Mouse (Mus musculus) intestine, embryonic 14.5 days (tissue): ENCODE measurements around the gene Fbxl17. TPM values are rescaled to one million over a fixed set of nuclear protein-coding genes. Genes with fewer than 3 reads are reported as not detected.

Experiments used
- ATAC-seq: fragments of 200-750 bp; cut with Nextera tagmentation; replicated peaks from 2 replicates; pipeline ENCODE4 v1.8.0; 2017; ENCODE audit warnings: low read depth, moderate number of reproducible peaks, moderate TSS enrichment, moderate library complexity; ENCODE audit not compliant: low FRiP score, low TSS enrichment
- DNase-seq: peaks from one replicate; pipeline ENCODE4 v3.0.0-alpha.2; 2018; ENCODE audit warnings: low spot score
- H3K27ac ChIP-seq: fragments of 300-500 bp; sonication (generic); 2 replicates; pipeline ENCODE4 v1.5.1; 2014; ENCODE audit warnings: low read depth, mild to moderate bottlenecking, control low read depth
- H3K27me3 ChIP-seq: fragments of 300-500 bp; sonication (generic); replicated peaks from 2 replicates; pipeline ENCODE4 v1.6.1; 2014; ENCODE audit warnings: low read length, control low read depth; ENCODE audit not compliant: control insufficient read depth, insufficient read depth
- H3K36me3 ChIP-seq: fragments of 300-500 bp; sonication (generic); 2 replicates; pipeline ENCODE4 v1.6.1; 2014; ENCODE audit warnings: low read length, control low read depth; ENCODE audit not compliant: control insufficient read depth, insufficient read depth
- H3K4me1 ChIP-seq: fragments of 300-500 bp; sonication (generic); replicated peaks from 2 replicates; pipeline ENCODE4 v1.6.1; 2014; ENCODE audit warnings: low read length, control low read depth, mixed read lengths; ENCODE audit not compliant: control insufficient read depth, insufficient read depth
- H3K4me2 ChIP-seq: fragments of 300-500 bp; sonication (generic); 2 replicates; pipeline ENCODE4 v1.6.1; 2014; ENCODE audit warnings: low read length
- H3K4me3 ChIP-seq: fragments of 300-500 bp; sonication (generic); 2 replicates; pipeline ENCODE4 v1.5.1; 2014; ENCODE audit warnings: low read depth, low read length, control low read depth, mixed read lengths
- H3K9ac ChIP-seq: fragments of 300-500 bp; sonication (generic); 2 replicates; pipeline ENCODE4 v1.6.1; 2014; ENCODE audit warnings: mild to moderate bottlenecking, low read length
- H3K9me3 ChIP-seq: fragments of 300-500 bp; sonication (generic); 2 replicates; pipeline ENCODE4 v1.6.1; 2016; ENCODE audit warnings: low read length, control low read depth; ENCODE audit not compliant: control insufficient read depth
- WGBS: fragments of 180-500 bp; shearing (Covaris S2); extraction: QIAGEN DNeasy Blood & Tissue Kit; methylation state at CpG from one replicate; pipeline ENCODE4 v1.1.7; 2014; 5-methylcytosine and 5-hydroxymethylcytosine counted together
- polyA plus RNA-seq: library from polyadenylated mRNA; unstranded; fragments of >200 nt; fragmentation: Nextera tagmentation; extraction: Ambion mirVana; gene quantifications from 2 replicates; pipeline ENCODE4 v1.2.1, GENCODE M21; 2014

Fbxl17 gene
- polyA plus RNA-seq, 1 experiment from 2014 or later = 7.5 TPM

- Histone ChIP-seq H3K27ac (no peak overlapping the region), H3K9me3 (no peaks in the 10 kb centered on the region), H3K4me2 (no peak overlapping the region), H3K9ac (no peak overlapping the region), H3K36me3 (no peaks in the 10 kb centered on the region), H3K27me3 (no peaks in the 10 kb centered on the region), H3K4me1 (no peaks in the 10 kb centered on the region), H3K4me3 (no peak overlapping the region)
- no peak for ATAC-seq
- no peak for DNase-seq
- WGBS = 77% methylated on average over 2 of the region's 2 CpGs
These were observed 78.0 kb downstream of the Fbxl17 start for GRCm38 (mm10) chr17:63421864-63422263.

DNA sequence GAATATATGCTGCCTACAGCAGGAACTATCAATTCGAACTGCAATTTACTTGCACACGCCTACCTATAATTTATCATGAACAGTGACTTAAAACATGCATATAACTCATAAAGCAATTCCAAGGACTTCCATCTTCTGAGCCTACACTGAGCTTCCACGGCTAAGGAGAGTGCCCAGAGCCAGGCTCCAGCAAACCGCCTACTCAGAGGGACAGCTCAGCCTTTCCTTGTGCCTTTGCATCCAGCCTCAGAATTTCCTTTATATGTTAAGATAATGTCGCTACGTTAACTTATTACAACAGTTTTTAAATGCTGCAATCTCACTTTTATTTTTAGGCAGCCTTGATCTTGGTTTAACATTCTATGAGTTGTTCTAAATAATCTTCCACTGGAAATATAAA is 80.3 kb downstream of the Fbxl17 start:
- WGBS = 85% methylated on average over 6 of the region's 6 CpGs
- ATAC-seq = no peak
- H3K4me1 ChIP-seq = no peaks in the 10 kb centered on the region

DNA sequence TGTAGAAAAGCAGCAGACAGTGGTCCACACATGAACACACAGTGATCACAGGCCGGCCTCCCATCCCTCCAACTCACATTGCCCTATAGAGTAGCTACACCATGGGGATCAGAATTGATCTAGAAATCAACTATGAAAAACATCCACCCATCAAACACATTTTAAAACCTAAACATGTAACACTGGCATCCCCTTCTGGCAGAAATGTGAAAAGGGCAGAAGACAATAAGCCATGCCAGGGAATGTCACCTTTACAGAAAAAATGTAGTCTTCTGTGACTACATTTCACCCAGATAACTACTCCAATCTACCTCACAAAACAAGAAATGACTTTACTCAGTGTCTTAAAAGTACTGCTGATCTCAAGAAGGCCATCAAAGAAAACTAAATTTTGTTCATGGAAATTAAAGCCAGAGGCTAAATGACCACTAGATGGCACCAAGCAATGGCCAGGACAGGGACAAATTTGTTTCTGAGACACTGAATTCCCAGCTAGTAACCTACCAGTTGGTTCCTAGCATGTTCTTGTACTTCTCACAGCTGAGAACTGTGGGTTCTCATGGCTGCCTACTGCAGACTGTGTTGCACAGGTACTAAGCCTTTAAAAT is 85.7 kb downstream of the Fbxl17 start:
- ATAC-seq = no peak

More for the DNA sequence above, 80.3 kb downstream of the Fbxl17 start:
- no peak for DNase-seq
- H3K4me2 ChIP-seq = no peak overlapping the region
- H3K36me3 ChIP-seq = no peaks in the 10 kb centered on the region
- H3K27ac ChIP-seq = no peak overlapping the region
- H3K4me3 ChIP-seq = no peak overlapping the region
- H3K9ac ChIP-seq = no peak overlapping the region
- no peaks in the 10 kb centered on the region for H3K9me3 ChIP-seq
- H3K27me3 ChIP-seq = no peaks in the 10 kb centered on the region

DNA sequence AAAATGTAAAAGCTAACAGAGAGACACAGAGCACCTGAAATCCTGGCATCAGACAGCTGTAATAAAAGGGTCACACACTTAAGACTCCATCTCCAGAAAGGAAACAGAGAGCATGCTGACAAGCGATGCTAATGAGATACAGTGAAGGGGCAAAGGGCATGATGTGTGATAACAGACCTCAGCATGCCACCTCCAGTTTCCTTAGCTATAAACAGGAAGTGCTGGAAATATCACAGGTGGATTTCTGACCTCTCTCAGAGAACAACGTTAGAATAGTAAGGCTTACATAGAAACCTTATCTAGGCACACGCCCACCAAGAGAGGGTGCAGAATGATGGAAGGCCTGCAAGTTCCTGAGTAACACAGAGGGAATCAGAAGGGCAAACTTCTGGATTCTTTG is 88.3 kb downstream of the Fbxl17 start:
- Histone ChIP-seq H3K36me3 (no peaks in the 10 kb centered on the region), H3K4me3 (no peak overlapping the region), H3K9ac (no peak overlapping the region), H3K9me3 (no peaks in the 10 kb centered on the region), H3K4me2 (no peak overlapping the region), H3K4me1 (no peaks in the 10 kb centered on the region; the same call in 1 of the 2 replicates), H3K27me3 (no peaks in the 10 kb centered on the region), H3K27ac (no peak overlapping the region)
- DNase-seq (no peak), ATAC-seq (no peak)
- WGBS = 47% methylated on average over 3 of the region's 3 CpGs

More for the DNA sequence above, 85.7 kb downstream of the Fbxl17 start:
- no peak for DNase-seq
- Histone ChIP-seq H3K4me3 (no peak overlapping the region), H3K27ac (no peak overlapping the region), H3K9ac (no peak overlapping the region), H3K4me2 (no peak overlapping the region), H3K27me3 (no peaks in the 10 kb centered on the region), H3K4me1 (no peaks in the 10 kb centered on the region), H3K9me3 (no peaks in the 10 kb centered on the region), H3K36me3 (no peaks in the 10 kb centered on the region)
- 94% methylated on average over 1 of the region's 1 CpGs for WGBS

GRCm38 (mm10) chr17:63410101-63410500 is 89.7 kb downstream of the Fbxl17 start:
- H3K36me3 ChIP-seq = no peaks in the 10 kb centered on the region
- no peak for DNase-seq
- no peaks in the 10 kb centered on the region for H3K27me3 ChIP-seq
- WGBS = 74% methylated on average over 2 of the region's 2 CpGs
- H3K4me3 ChIP-seq = no peak overlapping the region
- H3K27ac ChIP-seq = no peak overlapping the region; the same call in 1 of the 2 replicates
- H3K9ac ChIP-seq = no peak overlapping the region
- H3K4me1 ChIP-seq = no peaks in the 10 kb centered on the region; the same call in 1 of the 2 replicates
- no peak overlapping the region for H3K4me2 ChIP-seq
- ATAC-seq = no peak
- H3K9me3 ChIP-seq = no peaks in the 10 kb centered on the region

- WGBS = 43% methylated on average over 4 of the region's 4 CpGs
- DNase-seq = no peak
- no peak overlapping the region for H3K4me3 ChIP-seq
- H3K9me3 ChIP-seq = no peaks in the 10 kb centered on the region
- no peak overlapping the region for H3K27ac ChIP-seq
- no peaks in the 10 kb centered on the region for H3K36me3 ChIP-seq
- H3K4me2 ChIP-seq = no peak overlapping the region
- peaks cover 13% of the 10 kb centered on the region; the same call in 1 of the 2 replicates for H3K4me1 ChIP-seq
- H3K9ac ChIP-seq = no peak overlapping the region
- H3K27me3 ChIP-seq = no peaks in the 10 kb centered on the region
- no peak for ATAC-seq
These were observed 93.9 kb downstream of the Fbxl17 start for GRCm38 (mm10) chr17:63405955-63406354.

- Histone ChIP-seq H3K4me3 (no peak overlapping the region), H3K4me1 (peaks cover 13% of the 10 kb centered on the region; the same call in 1 of the 2 replicates), H3K9me3 (no peaks in the 10 kb centered on the region), H3K4me2 (no peak overlapping the region), H3K27me3 (no peaks in the 10 kb centered on the region), H3K36me3 (no peaks in the 10 kb centered on the region), H3K27ac (no peak overlapping the region), H3K9ac (no peak overlapping the region)
- 76% methylated on average over 4 of the region's 4 CpGs for WGBS
- DNase-seq (no peak), ATAC-seq (no peak)
These were observed 94.3 kb downstream of the Fbxl17 start for GRCm38 (mm10) chr17:63405471-63405870.

DNA sequence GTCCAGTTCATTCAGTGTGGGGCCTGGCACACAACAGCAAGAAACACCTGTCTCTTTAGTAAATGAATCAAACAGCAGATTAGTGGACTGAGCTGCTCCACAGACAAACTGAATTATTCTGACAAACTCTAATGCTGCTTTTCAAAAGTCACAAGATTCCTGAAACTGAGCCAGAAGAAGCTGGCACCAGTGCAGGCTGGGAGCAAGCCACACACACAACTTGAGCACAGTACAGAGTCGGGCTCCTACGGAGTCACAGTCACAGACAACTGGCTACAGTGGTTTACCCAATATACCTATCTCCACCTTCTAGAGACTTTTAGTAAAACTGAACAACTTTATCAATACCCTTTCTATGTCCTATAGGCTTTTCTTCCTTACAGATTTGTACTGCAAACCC is 94.8 kb downstream of the Fbxl17 start:
- no peak for ATAC-seq
- 81% methylated on average over 2 of the region's 2 CpGs for WGBS
- Histone ChIP-seq H3K9me3 (no peaks in the 10 kb centered on the region), H3K27me3 (no peaks in the 10 kb centered on the region), H3K4me1 (peaks cover 13% of the 10 kb centered on the region; the same call in 1 of the 2 replicates), H3K27ac (no peak overlapping the region), H3K36me3 (no peaks in the 10 kb centered on the region), H3K9ac (no peak overlapping the region), H3K4me3 (no peak overlapping the region), H3K4me2 (no peak overlapping the region)
- DNase-seq = no peak

DNA sequence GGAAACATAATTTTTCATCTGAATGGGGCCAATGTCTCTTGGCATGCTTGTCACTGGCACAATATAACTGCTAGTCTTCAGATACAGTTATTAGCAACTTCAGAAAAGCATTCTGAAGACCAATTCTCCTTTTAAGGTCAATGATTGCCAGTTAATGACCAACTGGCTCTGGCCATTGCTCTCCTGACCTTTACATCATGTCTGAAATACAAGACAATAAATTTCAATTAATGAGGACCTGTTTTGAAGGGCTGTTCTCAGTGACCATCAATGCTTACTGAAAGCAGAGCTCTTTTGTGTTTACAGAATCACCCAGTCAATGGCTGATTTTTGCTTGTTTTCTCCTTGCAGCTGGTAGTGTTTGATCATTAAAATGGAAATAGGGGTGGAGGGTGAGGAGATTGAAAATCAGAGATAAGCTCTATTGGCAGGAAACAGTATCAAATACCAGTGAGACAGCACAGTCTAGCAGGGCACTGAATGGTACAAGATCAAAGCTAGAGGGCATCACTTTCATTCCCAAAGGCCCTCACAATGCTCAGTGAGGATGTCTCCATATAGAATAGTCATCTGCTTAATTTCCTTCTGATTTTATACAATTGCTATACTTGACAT is 95.9 kb downstream of the Fbxl17 start:
- no peak overlapping the region for H3K4me3 ChIP-seq
- no peak overlapping the region for H3K9ac ChIP-seq
- no peak overlapping the region for H3K4me2 ChIP-seq
- H3K36me3 ChIP-seq = no peaks in the 10 kb centered on the region
- H3K9me3 ChIP-seq = no peaks in the 10 kb centered on the region
- H3K27ac ChIP-seq = no peak overlapping the region
- ATAC-seq = no peak
- H3K4me1 ChIP-seq = peaks cover 13% of the 10 kb centered on the region; the same call in 1 of the 2 replicates
- DNase-seq = no peak
- no peaks in the 10 kb centered on the region for H3K27me3 ChIP-seq
